Mouse (Mus musculus) myocyte (in vitro differentiated cells): ENCODE measurements around the gene Slc39a5. TPM values are rescaled to one million over a fixed set of nuclear protein-coding genes. Genes with fewer than 3 reads are reported as not detected.

ENCODE experiments used
- H3K27me3 ChIP-seq: one replicate; pipeline ENCODE4 v1.6.1; 2011; ENCODE audit not compliant: control insufficient read depth, insufficient read depth, insufficient read length
- H3K36me3 ChIP-seq: one replicate; pipeline ENCODE4 v1.6.1; 2011; ENCODE audit not compliant: control insufficient read depth, insufficient read depth
- H3K4me2 ChIP-seq: one replicate; pipeline ENCODE4 v1.6.1; 2011; ENCODE audit warnings: low read depth, control low read depth
- H3K4me3 ChIP-seq: one replicate; pipeline ENCODE4 v1.5.1; 2011; ENCODE audit warnings: mild to moderate bottlenecking, control low read depth, moderate library complexity
- H3K79me2 ChIP-seq: one replicate; pipeline ENCODE4 v1.6.1; 2011; ENCODE audit not compliant: control insufficient read depth, insufficient read depth
- H3ac ChIP-seq: one replicate; pipeline ENCODE4 v1.6.1; 2011; ENCODE audit not compliant: control insufficient read depth, insufficient read length
- CEBPB ChIP-seq: IDR thresholded peaks from 2 replicates; pipeline ENCODE4 v1.6.1; 2011; ENCODE audit warnings: mild to moderate bottlenecking, moderate library complexity; ENCODE audit not compliant: poor library complexity, insufficient read depth, severe bottlenecking
- E2F4 ChIP-seq: IDR thresholded peaks from one replicate; pipeline ENCODE4 v1.6.1; 2011; ENCODE audit warnings: mild to moderate bottlenecking, control low read depth, moderate library complexity; ENCODE audit not compliant: insufficient read depth
- MAX ChIP-seq: IDR thresholded peaks from one replicate; pipeline ENCODE4 v1.6.1; 2011; ENCODE audit warnings: low read depth, mild to moderate bottlenecking, control low read depth
- MYOD1 ChIP-seq, 3 experiments: IDR thresholded peaks; one replicate each; pipeline ENCODE4 v1.6.1; 2011; ENCODE audit warnings: control low read depth in 2 of 3, low read depth in 2 of 3, mild to moderate bottlenecking in 2 of 3, moderate library complexity in 1 of 3; ENCODE audit not compliant: insufficient read length in 2 of 3, control insufficient read depth in 1 of 3
- MYOG ChIP-seq, 3 experiments: IDR thresholded peaks; one replicate each; pipeline ENCODE4 v1.6.1; 2011; ENCODE audit warnings: control low read depth in 2 of 3, low read depth in 2 of 3, mild to moderate bottlenecking in 2 of 3; ENCODE audit not compliant: insufficient read length in 2 of 3, control insufficient read depth in 1 of 3, insufficient read depth in 1 of 3
- POLR2A ChIP-seq: IDR thresholded peaks from one replicate; pipeline ENCODE4 v1.6.1; 2011; ENCODE audit warnings: low read depth, mild to moderate bottlenecking, control low read depth, moderate library complexity; ENCODE audit not compliant: insufficient read length
- POLR2AphosphoS2 ChIP-seq: IDR thresholded peaks from one replicate; pipeline ENCODE4 v1.6.1; 2011; ENCODE audit warnings: low read depth, control low read depth; ENCODE audit not compliant: insufficient read length
- REST ChIP-seq: IDR thresholded peaks from one replicate; pipeline ENCODE4 v1.6.1; 2011; ENCODE audit warnings: mild to moderate bottlenecking, control low read depth, moderate library complexity; ENCODE audit not compliant: insufficient read depth, insufficient read length
- SRF ChIP-seq: IDR thresholded peaks from one replicate; pipeline ENCODE4 v1.6.1; 2011; ENCODE audit warnings: low read depth; ENCODE audit not compliant: control insufficient read depth, insufficient read length
- TCF12 ChIP-seq: IDR thresholded peaks from one replicate; pipeline ENCODE4 v1.6.1; 2011; ENCODE audit warnings: mild to moderate bottlenecking, control low read depth; ENCODE audit not compliant: poor library complexity, insufficient read depth, severe bottlenecking
- TCF3 ChIP-seq: IDR thresholded peaks from one replicate; pipeline ENCODE4 v1.6.1; 2011; ENCODE audit warnings: low read depth, control low read depth; ENCODE audit not compliant: insufficient read length
- USF1 ChIP-seq: IDR thresholded peaks from one replicate; pipeline ENCODE4 v1.6.1; 2011; ENCODE audit warnings: low read depth, mild to moderate bottlenecking, control low read depth, moderate library complexity
- polyA plus RNA-seq: library from polyadenylated mRNA; unstranded; fragments of >200 nt; fragmentation: generic; extraction: Trizol; gene quantifications from one replicate; pipeline ENCODE4 v1.2.1, GENCODE M21; 2012; ENCODE audit warnings: missing spikeins

Slc39a5 gene
- polyA plus RNA-seq, 1 experiment = not detected

GRCm38 (mm10) chr10:128385902-128386301 is 15.1 kb downstream of the Slc39a5 start:
- Histone ChIP-seq H3K4me3 (no peak overlapping the region), H3K4me2 (no peak overlapping the region), H3K27me3 (no peaks in the 10 kb centered on the region), H3K79me2 (no peaks in the 10 kb centered on the region), H3ac (no peak overlapping the region), H3K36me3 (peaks cover 52% of the 10 kb centered on the region)
- no peak for TF ChIP-seq E2F4
- TF ChIP-seq REST = no peak
- TF ChIP-seq TCF12 = no peak
- TF ChIP-seq CEBPB = no peak

- no peak for TF ChIP-seq USF1
- no peak for TF ChIP-seq TCF12
- no peak for TF ChIP-seq E2F4
- TF ChIP-seq REST = no peak
- no peak for TF ChIP-seq CEBPB
- TF ChIP-seq MYOG (IDR thresholded peaks at IDR 0.05; ENCODE audit: control insufficient read depth in 1 of 3, insufficient read depth in 1 of 3, insufficient read length in 2 of 3, low read depth in 2 of 3) = no peak
- TF ChIP-seq TCF3 = no peak
- TF ChIP-seq SRF = no peak
- no peak for TF ChIP-seq MAX
- no peak for TF ChIP-seq POLR2A
- no peak for TF ChIP-seq POLR2AphosphoS2
- TF ChIP-seq MYOD1 (IDR thresholded peaks at IDR 0.05; ENCODE audit: control insufficient read depth in 1 of 3, insufficient read length in 2 of 3, low read depth in 2 of 3) = no peak
- no peaks in the 10 kb centered on the region for H3K27me3 ChIP-seq
- H3K4me3 ChIP-seq = no peak overlapping the region
- H3K36me3 ChIP-seq = peaks cover 60% of the 10 kb centered on the region
- no peak overlapping the region for H3K4me2 ChIP-seq
- H3K79me2 ChIP-seq = peaks cover 24% of the 10 kb centered on the region
- H3ac ChIP-seq = no peak overlapping the region
Observed at GRCm38 (mm10) chr10:128382482-128382881, 18.5 kb downstream of the Slc39a5 start.

- no peaks in the 10 kb centered on the region for H3K27me3 ChIP-seq
- H3K79me2 ChIP-seq = peaks cover 27% of the 10 kb centered on the region
- H3K4me3 ChIP-seq = no peak overlapping the region
- no peak for TF ChIP-seq POLR2AphosphoS2
- no peak for TF ChIP-seq E2F4
- TF ChIP-seq REST = no peak
- TF ChIP-seq CEBPB = no peak
- no peak for TF ChIP-seq POLR2A
- TF ChIP-seq TCF3 = no peak
- TF ChIP-seq USF1 = no peak
- no peak for TF ChIP-seq SRF
- TF ChIP-seq MYOG (IDR thresholded peaks at IDR 0.05; ENCODE audit: control insufficient read depth in 1 of 3, insufficient read depth in 1 of 3, insufficient read length in 2 of 3, low read depth in 2 of 3) = no peak
- no peak for TF ChIP-seq MAX
- TF ChIP-seq MYOD1 (IDR thresholded peaks at IDR 0.05; ENCODE audit: control insufficient read depth in 1 of 3, insufficient read length in 2 of 3, low read depth in 2 of 3) = no peak
- no peak for TF ChIP-seq TCF12
- peaks cover 46% of the 10 kb centered on the region for H3K36me3 ChIP-seq
- no peak overlapping the region for H3ac ChIP-seq
- no peak overlapping the region for H3K4me2 ChIP-seq
Observed at GRCm38 (mm10) chr10:128380565-128380964, 20.5 kb downstream of the Slc39a5 start.

- Histone ChIP-seq H3K27me3 (no peaks in the 10 kb centered on the region), H3K4me3 (no peak overlapping the region), H3ac (no peak overlapping the region), H3K36me3 (peaks cover 34% of the 10 kb centered on the region), H3K79me2 (peaks cover 27% of the 10 kb centered on the region), H3K4me2 (peak overlapping the region; percentile 92)
- TF ChIP-seq CEBPB (no peak), POLR2AphosphoS2 (no peak), MYOD1 (IDR thresholded peaks at IDR 0.05; ENCODE audit: control insufficient read depth in 1 of 3, insufficient read length in 2 of 3, low read depth in 2 of 3) (no peak), SRF (no peak), REST (no peak), TCF12 (no peak), MAX (no peak), TCF3 (no peak), USF1 (no peak), MYOG (IDR thresholded peaks at IDR 0.05; ENCODE audit: control insufficient read depth in 1 of 3, insufficient read depth in 1 of 3, insufficient read length in 2 of 3, low read depth in 2 of 3) (no peak), E2F4 (no peak), POLR2A (no peak)
Observed at GRCm38 (mm10) chr10:128379260-128379659, 21.8 kb downstream of the Slc39a5 start.

GRCm38 (mm10) chr10:128378462-128378861 is 22.6 kb downstream of the Slc39a5 start:
- H3K4me2 ChIP-seq = peak overlapping the region; percentile 92
- peak overlapping the region; percentile 56 for H3K4me3 ChIP-seq
- peaks cover 26% of the 10 kb centered on the region for H3K36me3 ChIP-seq
- H3K79me2 ChIP-seq = peaks cover 27% of the 10 kb centered on the region
- no peak for TF ChIP-seq MYOG (IDR thresholded peaks at IDR 0.05; ENCODE audit: control insufficient read depth in 1 of 3, insufficient read depth in 1 of 3, insufficient read length in 2 of 3, low read depth in 2 of 3)
- TF ChIP-seq USF1 = no peak
- TF ChIP-seq CEBPB = no peak
- no peak for TF ChIP-seq POLR2AphosphoS2
- no peak for TF ChIP-seq SRF
- no peak for TF ChIP-seq REST
- TF ChIP-seq TCF12 = no peak
- no peak for TF ChIP-seq E2F4
- H3K27me3 ChIP-seq = no peaks in the 10 kb centered on the region
- no peak overlapping the region for H3ac ChIP-seq
